Mouse (Mus musculus): Measurements from ENCODE around the gene Unc13a. TPM values are rescaled to one million over a fixed set of nuclear protein-coding genes. Genes with fewer than 3 reads are reported as not detected.
"Not testable (repeated sequence)": the region's sequence is repeated elsewhere in the genome, so short reads cannot be mapped to it uniquely, and the experiment has no call there.

The Unc13a gene
- polyA plus RNA-seq, 1 experiment from 2014 or later, result 0.41 TPM

- WGBS, result 40% methylated on average over 25 of the region's 25 CpGs
- no peaks in the 10 kb centered on the region; the same call in 1 of the 2 replicates for H3K4me1 ChIP-seq (replicated peaks; ENCODE audit: control insufficient read depth, insufficient read depth, low read length)
- H3K9ac ChIP-seq (ENCODE audit: low read depth, low read length), result no peak overlapping the region
- H3K27ac ChIP-seq (ENCODE audit: low read depth, low read length), result no peak overlapping the region
- no peak for DNase-seq (ENCODE audit: low spot score)
- peak overlapping the region; percentile 52 for H3K4me2 ChIP-seq
- 0 out of 2 replicates have a peak overlapping the region, but pooled peaks have one; percentile 7 for H3K4me3 ChIP-seq (ENCODE audit: low read depth, low read length)
- peaks cover 37% of the 10 kb centered on the region for H3K27me3 ChIP-seq (replicated peaks; ENCODE audit: control insufficient read depth, insufficient read depth, low read length)
- no peaks in the 10 kb centered on the region for H3K9me3 ChIP-seq (ENCODE audit: control insufficient read depth, low read length)
- H3K36me3 ChIP-seq (ENCODE audit: control insufficient read depth, insufficient read depth, low read length), result no peaks in the 10 kb centered on the region
- no peak for ATAC-seq (replicated peaks; ENCODE audit: low FRiP score)
Observed at GRCm38 (mm10) chr8:71709134-71709799, 37.7 kb upstream of the Unc13a start.

- H3K4me3 ChIP-seq (ENCODE audit: low read depth, low read length), result no peak overlapping the region
- no peak overlapping the region for H3K9ac ChIP-seq (ENCODE audit: low read depth, low read length)
- H3K4me1 ChIP-seq (replicated peaks; ENCODE audit: control insufficient read depth, insufficient read depth, low read length), result peaks cover 1% of the 10 kb centered on the region
- 29% methylated on average over 8 of the region's 8 CpGs for WGBS
- H3K9me3 ChIP-seq (ENCODE audit: control insufficient read depth, low read length), result no peaks in the 10 kb centered on the region
- H3K27me3 ChIP-seq (replicated peaks; ENCODE audit: control insufficient read depth, insufficient read depth, low read length), result peaks cover 43% of the 10 kb centered on the region
- no peak overlapping the region for H3K4me2 ChIP-seq
- H3K36me3 ChIP-seq (ENCODE audit: control insufficient read depth, insufficient read depth, low read length), result no peaks in the 10 kb centered on the region
- no peak overlapping the region for H3K27ac ChIP-seq (ENCODE audit: low read depth, low read length)
- no peak for DNase-seq (ENCODE audit: low spot score)
- ATAC-seq (replicated peaks; ENCODE audit: low FRiP score), result no peak
Observed at GRCm38 (mm10) chr8:71707874-71708273, 36.3 kb upstream of the Unc13a start.

GRCm38 (mm10) chr8:71703400-71703799, 31.8 kb upstream of the Unc13a start:
- Histone ChIP-seq H3K4me3 (ENCODE audit: low read depth, low read length) (0 out of 2 replicates have a peak overlapping the region, but pooled peaks have one; percentile 12), H3K4me2 (peak overlapping the region; percentile 61), H3K27ac (ENCODE audit: low read depth, low read length) (peak overlapping the region; percentile 52; the same call in 1 of the 2 replicates), H3K27me3 (replicated peaks; ENCODE audit: control insufficient read depth, insufficient read depth, low read length) (peaks cover 64% of the 10 kb centered on the region), H3K4me1 (replicated peaks; ENCODE audit: control insufficient read depth, insufficient read depth, low read length) (peaks cover 20% of the 10 kb centered on the region)
- peak; percentile 64 for ATAC-seq (replicated peaks; ENCODE audit: low FRiP score)
- not testable (repeated sequence) for H3K9ac ChIP-seq (ENCODE audit: low read depth, low read length); DNase-seq (ENCODE audit: low spot score); H3K36me3 ChIP-seq (ENCODE audit: control insufficient read depth, insufficient read depth, low read length); H3K9me3 ChIP-seq (ENCODE audit: control insufficient read depth, low read length)

- peaks cover 66% of the 10 kb centered on the region for H3K27me3 ChIP-seq (replicated peaks; ENCODE audit: control insufficient read depth, insufficient read depth, low read length)
- peak; percentile 92 for ATAC-seq (replicated peaks; ENCODE audit: low FRiP score)
- WGBS, result 51% methylated on average over 3 of the region's 3 CpGs
- H3K36me3 ChIP-seq (ENCODE audit: control insufficient read depth, insufficient read depth, low read length), result no peaks in the 10 kb centered on the region
- no peaks in the 10 kb centered on the region for H3K9me3 ChIP-seq (ENCODE audit: control insufficient read depth, low read length)
- no peak for DNase-seq (ENCODE audit: low spot score)
- H3K4me3 ChIP-seq (ENCODE audit: low read depth, low read length), result peak overlapping the region; percentile 23; the same call in 1 of the 2 replicates
- H3K9ac ChIP-seq (ENCODE audit: low read depth, low read length), result peak overlapping the region; percentile 50; the same call in 1 of the 2 replicates
- H3K27ac ChIP-seq (ENCODE audit: low read depth, low read length), result peak overlapping the region; percentile 52; the same call in 1 of the 2 replicates
- H3K4me2 ChIP-seq, result peak overlapping the region; percentile 61
- peaks cover 20% of the 10 kb centered on the region for H3K4me1 ChIP-seq (replicated peaks; ENCODE audit: control insufficient read depth, insufficient read depth, low read length)
Observed at GRCm38 (mm10) chr8:71702923-71703322, 31.4 kb upstream of the Unc13a start.

GRCm38 (mm10) chr8:71702087-71702432, 30.5 kb upstream of the Unc13a start:
- no peak for DNase-seq (ENCODE audit: low spot score)
- peaks cover 61% of the 10 kb centered on the region for H3K27me3 ChIP-seq (replicated peaks; ENCODE audit: control insufficient read depth, insufficient read depth, low read length)
- H3K4me2 ChIP-seq, result peak overlapping the region; percentile 61
- no peak overlapping the region for H3K9ac ChIP-seq (ENCODE audit: low read depth, low read length)
- no peak for ATAC-seq (replicated peaks; ENCODE audit: low FRiP score)
- H3K4me1 ChIP-seq (replicated peaks; ENCODE audit: control insufficient read depth, insufficient read depth, low read length), result peaks cover 20% of the 10 kb centered on the region
- 19% methylated on average over 4 of the region's 4 CpGs for WGBS
- H3K27ac ChIP-seq (ENCODE audit: low read depth, low read length), result no peak overlapping the region
- no peaks in the 10 kb centered on the region for H3K36me3 ChIP-seq (ENCODE audit: control insufficient read depth, insufficient read depth, low read length)
- no peak overlapping the region for H3K4me3 ChIP-seq (ENCODE audit: low read depth, low read length)
- no peaks in the 10 kb centered on the region for H3K9me3 ChIP-seq (ENCODE audit: control insufficient read depth, low read length)

GRCm38 (mm10) chr8:71701414-71702086, 30.0 kb upstream of the Unc13a start, which contains the start of gene B3gnt3:
Gene B3gnt3, minus strand, starts transcription at chr8:71701789.
- 13% methylated on average over 32 of the region's 34 CpGs for WGBS
- peaks cover 20% of the 10 kb centered on the region for H3K4me1 ChIP-seq (replicated peaks; ENCODE audit: control insufficient read depth, insufficient read depth, low read length)
- peaks cover 61% of the 10 kb centered on the region for H3K27me3 ChIP-seq (replicated peaks; ENCODE audit: control insufficient read depth, insufficient read depth, low read length)
- no peak for ATAC-seq (replicated peaks; ENCODE audit: low FRiP score)
- H3K9me3 ChIP-seq (ENCODE audit: control insufficient read depth, low read length), result no peaks in the 10 kb centered on the region
- DNase-seq (ENCODE audit: low spot score), result no peak
- no peaks in the 10 kb centered on the region for H3K36me3 ChIP-seq (ENCODE audit: control insufficient read depth, insufficient read depth, low read length)
- peak within 1 kb of the TSS; percentile 29 for H3K4me3 ChIP-seq (ENCODE audit: low read depth, low read length)
- peak within 1 kb of the TSS; percentile 61 for H3K4me2 ChIP-seq
- peak within 1 kb of the TSS; percentile 52; the same call in 1 of the 2 replicates for H3K27ac ChIP-seq (ENCODE audit: low read depth, low read length)
- H3K9ac ChIP-seq (ENCODE audit: low read depth, low read length), result peak within 1 kb of the TSS; percentile 50; the same call in 1 of the 2 replicates

GRCm38 (mm10) chr8:71700493-71701269, 29.1 kb upstream of the Unc13a start:
- Histone ChIP-seq H3K27ac (ENCODE audit: low read depth, low read length) (no peak overlapping the region), H3K9ac (ENCODE audit: low read depth, low read length) (no peak overlapping the region), H3K4me2 (peak overlapping the region; percentile 61), H3K9me3 (ENCODE audit: control insufficient read depth, low read length) (no peaks in the 10 kb centered on the region), H3K4me1 (replicated peaks; ENCODE audit: control insufficient read depth, insufficient read depth, low read length) (peaks cover 20% of the 10 kb centered on the region), H3K27me3 (replicated peaks; ENCODE audit: control insufficient read depth, insufficient read depth, low read length) (peaks cover 61% of the 10 kb centered on the region), H3K36me3 (ENCODE audit: control insufficient read depth, insufficient read depth, low read length) (no peaks in the 10 kb centered on the region), H3K4me3 (ENCODE audit: low read depth, low read length) (peak overlapping the region; percentile 29)
- no peak for DNase-seq (ENCODE audit: low spot score)
- WGBS, result 8% methylated on average over 29 of the region's 29 CpGs
- no peak for ATAC-seq (replicated peaks; ENCODE audit: low FRiP score)

GRCm38 (mm10) chr8:71695456-71695855, 23.9 kb upstream of the Unc13a start:
- not testable (repeated sequence) for H3K27ac ChIP-seq (ENCODE audit: low read depth, low read length); H3K4me3 ChIP-seq (ENCODE audit: low read depth, low read length); H3K4me2 ChIP-seq; H3K36me3 ChIP-seq (ENCODE audit: control insufficient read depth, insufficient read depth, low read length); H3K9me3 ChIP-seq (ENCODE audit: control insufficient read depth, low read length); ATAC-seq (replicated peaks; ENCODE audit: low FRiP score); H3K4me1 ChIP-seq (replicated peaks; ENCODE audit: control insufficient read depth, insufficient read depth, low read length); DNase-seq (ENCODE audit: low spot score); H3K9ac ChIP-seq (ENCODE audit: low read depth, low read length)
- WGBS, result 60% methylated on average over 12 of the region's 12 CpGs
- peaks cover 74% of the 10 kb centered on the region for H3K27me3 ChIP-seq (replicated peaks; ENCODE audit: control insufficient read depth, insufficient read depth, low read length)

Data from liver, embryonic 11.5 days (tissue).